Mouse (Mus musculus): ENCODE data around the gene Gm45753.

- TF ChIP-seq CTCF (IDR thresholded peaks at IDR 0.05; ENCODE audit: insufficient read depth, low read length): no peak
- no peak for TF ChIP-seq POLR2A (IDR thresholded peaks at IDR 0.05; ENCODE audit: borderline replicate concordance, extremely low read depth, low read depth, low read length)
These were observed 30.8 kb downstream of the Gm45753 start for GRCm38 (mm10) chr8:45277453-45277852.
